Mouse (Mus musculus): ENCODE measurements around the gene Atrnl1.
A peak's percentile ranks its signal among the peaks of the same experiment; 100 is the strongest.

The Atrnl1 gene

DNA sequence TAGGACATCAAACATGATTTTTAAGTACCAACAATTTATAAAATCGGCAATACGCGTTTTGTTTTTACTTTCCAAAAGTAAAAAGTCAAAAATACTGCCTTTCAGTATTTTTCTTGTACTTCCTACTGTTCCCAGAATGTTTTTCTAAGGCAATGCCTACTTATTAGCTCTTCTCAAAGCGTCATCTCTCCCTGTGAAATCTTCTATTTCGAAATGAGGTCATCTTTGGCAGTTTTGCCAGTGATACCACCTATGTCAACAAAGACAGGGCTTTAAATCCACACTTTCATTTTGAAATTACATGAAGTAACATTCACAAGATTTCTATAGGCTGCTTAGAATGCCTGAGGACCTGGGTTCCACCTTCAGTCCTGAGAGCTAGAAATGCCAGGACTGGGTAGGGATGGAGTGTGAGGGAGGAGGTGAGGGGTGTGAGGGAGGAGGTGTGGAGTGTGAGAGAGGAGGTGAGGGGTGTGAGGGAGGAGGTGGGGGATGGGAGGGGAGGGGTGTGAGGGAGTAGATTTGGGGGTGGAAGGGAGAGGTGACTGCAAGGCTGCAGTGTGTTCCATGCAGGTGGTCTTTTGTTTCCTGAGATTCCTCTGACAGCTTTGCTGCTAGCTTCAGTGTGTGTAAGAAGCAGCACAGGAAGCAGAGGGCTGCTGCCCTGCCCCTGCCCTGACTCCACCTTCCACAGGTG lies 315.5 kb downstream of the Atrnl1 start:
- DNase-seq (ENCODE audit: low read depth) = peak; percentile 21

DNA sequence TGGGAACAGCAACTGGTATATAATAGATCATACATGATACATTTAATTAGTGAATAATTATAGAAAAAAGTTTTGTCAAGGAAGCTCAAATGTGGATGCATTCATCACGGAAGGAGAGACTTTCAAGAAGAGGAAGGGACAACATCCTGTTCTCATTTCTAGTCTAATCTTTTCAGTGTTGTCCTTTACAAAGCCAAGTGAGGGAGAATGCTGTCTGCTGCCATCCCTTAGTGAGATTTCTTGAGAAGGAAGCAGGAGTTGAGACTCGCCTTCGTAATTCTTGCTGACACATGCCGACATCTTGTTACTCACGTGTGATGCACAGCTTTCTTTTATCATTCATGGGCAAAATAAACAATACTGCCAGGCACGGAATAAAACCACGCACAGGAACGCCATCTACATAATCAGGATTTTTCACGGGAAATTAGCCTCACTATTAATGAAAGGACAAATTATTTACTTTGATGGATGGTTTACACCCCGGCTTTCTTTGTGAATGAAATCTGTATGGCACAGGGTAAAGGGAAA lies 316.2 kb downstream of the Atrnl1 start:
- DNase-seq (ENCODE audit: low read depth) = no peak

- no peak for DNase-seq (ENCODE audit: low read depth)
Observed at GRCm38 (mm10) chr19:57927566-57928523, 317.0 kb downstream of the Atrnl1 start.

- DNase-seq (ENCODE audit: low read depth) = no peak
Observed at GRCm38 (mm10) chr19:57931626-57932025, 320.8 kb downstream of the Atrnl1 start.

DNA sequence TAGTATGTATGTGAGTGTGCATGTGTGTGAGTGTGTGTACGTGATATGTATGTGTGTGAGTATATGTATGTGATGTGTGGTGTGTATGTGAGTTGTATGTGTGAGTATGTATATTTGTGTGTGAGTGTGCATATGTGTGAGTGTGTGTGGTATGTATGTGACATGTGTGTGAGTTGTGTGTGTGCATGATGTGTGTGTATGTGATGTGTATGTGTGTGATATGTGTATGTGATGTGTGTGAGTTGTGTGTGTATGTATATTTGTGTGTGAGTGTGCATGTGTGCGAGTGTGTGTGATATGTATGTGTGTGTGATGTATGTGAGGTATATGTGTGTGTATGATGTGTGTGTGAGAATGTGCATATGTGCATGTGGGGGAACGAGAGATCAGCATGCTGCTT lies 326.0 kb downstream of the Atrnl1 start:
- DNase-seq (ENCODE audit: low read depth) = no peak

- DNase-seq (ENCODE audit: low read depth) = no peak
Observed at GRCm38 (mm10) chr19:57939166-57939565, 328.3 kb downstream of the Atrnl1 start.

DNA sequence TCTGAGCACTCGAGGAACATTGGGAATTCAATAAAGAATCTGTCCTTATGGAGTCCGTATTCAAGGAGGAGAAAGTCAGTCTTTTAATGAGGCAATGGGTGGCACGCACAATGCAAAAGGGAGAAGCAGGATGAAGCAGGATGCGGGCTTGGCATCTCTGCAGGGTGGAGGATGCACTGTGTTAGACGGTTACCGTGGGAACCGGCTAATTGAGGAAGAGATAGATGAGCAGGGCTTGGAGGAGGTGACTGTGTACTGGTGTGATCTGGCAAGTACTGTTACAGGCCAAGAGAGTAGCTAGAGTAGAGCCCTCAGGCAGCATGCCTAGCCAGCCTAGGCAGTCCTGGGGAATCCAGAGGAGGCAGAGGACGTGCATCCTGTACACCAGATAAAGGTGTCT lies 330.7 kb downstream of the Atrnl1 start:
- DNase-seq (ENCODE audit: low read depth) = no peak

DNA sequence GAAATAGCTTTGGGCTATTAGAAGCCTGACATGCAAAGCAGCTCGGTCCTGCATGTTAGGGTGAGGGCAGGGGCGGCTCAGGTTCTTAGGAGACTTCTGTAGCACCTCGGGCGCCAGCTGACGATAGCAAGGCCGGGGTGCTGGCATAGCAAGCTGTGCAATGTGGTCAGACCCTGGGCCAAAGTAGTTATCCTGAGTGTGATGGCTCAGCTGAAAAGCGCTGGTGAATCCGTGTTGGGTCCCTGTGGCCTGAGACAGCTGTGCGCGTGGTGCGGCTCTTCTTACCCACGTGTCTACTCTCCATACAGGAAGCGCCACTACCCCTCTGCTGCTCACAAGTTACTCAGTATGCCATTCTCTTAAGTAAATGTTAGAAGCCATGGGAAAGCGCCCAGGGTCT lies 331.4 kb downstream of the Atrnl1 start:
- no peak for DNase-seq (ENCODE audit: low read depth)

- no peak for DNase-seq (ENCODE audit: low read depth)
Observed at GRCm38 (mm10) chr19:57943308-57943707, 332.5 kb downstream of the Atrnl1 start.

DNA sequence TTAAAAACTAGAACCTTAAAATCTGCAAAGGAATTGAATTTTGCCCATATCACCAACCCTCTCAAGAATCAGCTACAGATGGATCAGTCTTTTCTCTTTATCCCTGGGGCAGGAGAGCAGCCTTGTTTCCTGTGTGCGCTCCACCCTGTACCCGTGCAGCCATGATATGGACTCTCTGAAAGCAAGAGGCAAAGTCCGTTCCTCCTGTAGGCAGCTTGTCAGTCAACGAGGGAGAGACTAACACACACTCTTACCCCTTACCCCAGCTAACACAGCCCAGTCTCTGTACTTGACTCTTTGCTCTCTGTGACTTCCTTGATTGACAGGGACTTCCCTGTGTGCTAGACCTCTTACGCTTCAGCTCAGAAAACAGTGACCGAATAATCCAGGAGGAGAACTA lies 333.8 kb downstream of the Atrnl1 start:
- DNase-seq (ENCODE audit: low read depth) = no peak

DNA sequence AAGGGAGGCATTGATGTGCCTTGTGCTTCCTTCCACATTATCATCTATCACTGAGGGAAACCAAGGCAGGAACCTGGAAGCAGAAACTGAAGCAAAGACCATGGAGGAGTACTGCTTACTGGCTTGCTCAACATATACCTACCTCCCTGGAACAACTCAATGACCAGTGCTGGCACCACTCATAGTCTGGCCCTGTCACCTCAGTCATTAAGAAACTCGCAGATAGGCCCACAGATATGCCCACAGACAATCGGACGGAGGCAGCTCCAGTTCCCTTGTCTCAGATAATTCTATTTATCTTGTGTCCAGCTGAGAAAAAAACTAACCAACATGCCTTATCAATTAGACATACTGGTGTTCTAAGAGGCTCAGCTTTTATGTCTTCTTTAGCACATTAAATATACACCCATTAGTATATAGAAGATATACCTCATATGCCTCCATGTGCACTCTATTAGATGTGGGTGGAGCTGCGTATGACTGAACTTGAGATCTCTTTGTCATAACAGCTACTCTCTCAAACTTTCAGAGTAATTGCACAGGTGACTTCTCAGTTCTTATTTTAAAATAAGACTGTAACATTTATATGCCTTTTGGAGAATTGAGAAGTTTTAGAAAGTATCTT lies 334.9 kb downstream of the Atrnl1 start:
- DNase-seq (ENCODE audit: low read depth) = no peak

- DNase-seq (ENCODE audit: low read depth) = no peak
Observed at GRCm38 (mm10) chr19:57948489-57948888, 337.7 kb downstream of the Atrnl1 start.

- no peak for DNase-seq (ENCODE audit: low read depth)
Observed at GRCm38 (mm10) chr19:57949260-57949917, 338.6 kb downstream of the Atrnl1 start.

DNA sequence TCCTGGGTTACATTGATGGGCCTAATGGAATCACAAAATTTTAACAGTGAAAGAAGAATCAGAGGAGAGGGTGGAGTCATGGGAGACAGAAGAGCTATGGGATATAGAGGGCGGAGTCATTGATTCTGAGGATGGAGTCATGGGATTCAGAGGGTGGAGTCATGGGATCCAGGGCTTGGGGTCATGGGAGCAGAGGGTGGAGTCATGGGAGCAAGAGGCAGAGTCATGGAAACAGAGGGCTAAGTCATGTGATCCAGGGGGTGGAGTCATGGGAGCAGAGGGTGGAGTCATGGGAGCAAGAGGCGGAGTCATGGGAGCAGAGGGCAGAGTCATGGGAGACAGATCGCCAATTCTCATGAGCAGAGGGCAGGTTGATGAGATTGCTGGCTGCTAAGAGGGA lies 343.3 kb downstream of the Atrnl1 start:
- DNase-seq (ENCODE audit: low read depth) = no peak

- no peak for DNase-seq (ENCODE audit: low read depth)
Observed at GRCm38 (mm10) chr19:57956459-57956858, 345.6 kb downstream of the Atrnl1 start.

GRCm38 (mm10) chr19:57957363-57957762 lies 346.5 kb downstream of the Atrnl1 start:
- no peak for DNase-seq (ENCODE audit: low read depth)

GRCm38 (mm10) chr19:57958154-57958553 lies 347.3 kb downstream of the Atrnl1 start:
- DNase-seq (ENCODE audit: low read depth) = no peak

DNA sequence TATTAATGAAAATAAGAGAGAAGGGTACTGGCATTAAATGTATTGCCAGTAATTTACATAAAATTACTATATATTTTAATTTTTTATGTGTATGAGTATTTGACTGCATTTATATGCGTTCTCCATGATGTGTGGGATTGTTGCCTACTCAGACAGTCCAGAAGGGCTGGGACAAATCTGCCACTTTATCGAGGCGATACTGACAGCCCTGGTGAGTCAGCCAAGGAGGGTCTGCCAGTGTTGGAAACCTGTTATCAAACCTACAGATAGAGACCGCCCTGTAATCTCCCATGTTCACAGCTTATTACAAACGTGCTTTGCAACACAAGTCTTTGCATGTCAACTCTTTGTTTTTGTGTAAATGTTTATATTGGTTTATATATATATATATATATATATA lies 347.9 kb downstream of the Atrnl1 start:
- DNase-seq (ENCODE audit: low read depth) = no peak

DNA sequence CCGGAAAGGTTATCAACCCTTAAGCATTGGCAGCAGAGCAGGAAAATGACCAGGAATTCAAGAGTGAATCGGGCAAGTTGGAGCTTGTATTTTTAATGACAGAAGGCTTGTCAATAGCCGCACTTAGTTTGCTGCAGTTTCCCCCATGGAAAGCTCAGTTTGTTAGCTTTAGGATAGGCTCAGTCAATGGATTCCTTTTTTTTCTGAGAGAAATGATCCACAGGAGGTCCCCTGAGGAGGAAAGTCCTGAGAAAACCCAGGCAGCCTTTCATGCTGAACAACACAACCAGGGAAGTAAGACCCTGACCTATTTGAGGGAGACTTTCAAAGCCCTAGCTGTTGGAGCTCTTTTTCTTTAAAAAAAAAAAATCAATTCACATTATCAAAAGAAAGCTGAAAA lies 350.5 kb downstream of the Atrnl1 start:
- DNase-seq (ENCODE audit: low read depth) = no peak

GRCm38 (mm10) chr19:57961738-57962640 lies 351.2 kb downstream of the Atrnl1 start:
- no peak for DNase-seq (ENCODE audit: low read depth)

GRCm38 (mm10) chr19:57963874-57964273 lies 353.0 kb downstream of the Atrnl1 start:
- DNase-seq (ENCODE audit: low read depth) = no peak
